Mouse (Mus musculus) liver, postnatal 0 days (tissue): ENCODE data around the gene Spata17.

Source experiments
- CTCF ChIP-seq: sonication (generic); IDR thresholded peaks from 2 replicates; pipeline ENCODE4 v1.5.1; 2016; ENCODE audit warnings: antibody characterized with exemption, low read depth
- EP300 ChIP-seq: IDR thresholded peaks from 2 replicates; pipeline ENCODE4 v1.6.1; 2016; ENCODE audit warnings: antibody characterized with exemption, low read depth, mild to moderate bottlenecking

- TF ChIP-seq EP300 (no peak), CTCF (no peak)
These were observed 44.9 kb downstream of the Spata17 start for GRCm38 (mm10) chr1:187170361-187170760.
